Mouse (Mus musculus) layer of hippocampus, adult 9-10 months (tissue): ENCODE results near the gene Aldh6a1.

ENCODE experiments used
- DNase-seq: peaks from one replicate; pipeline ENCODE4 v3.0.0; 2022; ENCODE audit warnings: low spot score

Aldh6a1 gene

DNA sequence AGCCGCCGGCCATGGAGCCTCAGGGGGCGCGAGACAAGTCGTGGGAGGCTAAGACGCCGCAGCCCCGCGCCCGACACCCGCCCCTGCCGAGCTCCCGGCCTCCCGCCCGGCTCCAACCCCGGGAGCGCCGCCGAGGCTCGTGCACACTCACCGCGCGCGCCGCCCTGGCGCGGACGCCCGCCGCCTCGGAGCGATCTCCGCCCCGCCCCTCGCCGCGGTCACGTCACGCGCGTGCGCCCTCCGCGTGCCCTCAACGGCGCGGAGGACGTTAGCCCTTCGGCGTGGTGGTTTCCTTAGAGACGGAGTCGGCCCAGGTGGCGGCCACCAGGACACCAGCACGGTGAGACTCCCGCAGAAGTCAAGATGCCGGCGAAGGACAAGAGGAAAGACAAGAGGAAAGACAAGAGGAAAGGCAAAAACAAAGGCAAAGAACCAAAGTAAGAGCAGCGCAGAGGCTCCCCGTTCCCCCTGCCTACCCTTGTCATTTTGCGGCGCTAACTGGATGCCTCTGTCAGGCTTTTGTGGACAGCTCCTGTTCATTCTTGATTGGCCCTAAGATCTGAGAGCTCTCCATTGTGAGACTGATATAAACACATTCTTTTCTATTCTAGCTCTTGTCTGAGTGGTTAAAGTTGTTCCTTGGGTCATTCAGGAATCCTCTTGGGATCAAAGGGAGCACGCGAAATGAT, 41.8 kb downstream of the Aldh6a1 start, which contains the start of the genes Entpd5 and Bbof1:
Gene Entpd5, minus strand, starts transcription at position 211 of the 689 bp plus-strand sequence.
Gene Bbof1, plus strand, starts transcription at position 253 of the 689 bp plus-strand sequence.
- peak; percentile 58 for DNase-seq

DNA sequence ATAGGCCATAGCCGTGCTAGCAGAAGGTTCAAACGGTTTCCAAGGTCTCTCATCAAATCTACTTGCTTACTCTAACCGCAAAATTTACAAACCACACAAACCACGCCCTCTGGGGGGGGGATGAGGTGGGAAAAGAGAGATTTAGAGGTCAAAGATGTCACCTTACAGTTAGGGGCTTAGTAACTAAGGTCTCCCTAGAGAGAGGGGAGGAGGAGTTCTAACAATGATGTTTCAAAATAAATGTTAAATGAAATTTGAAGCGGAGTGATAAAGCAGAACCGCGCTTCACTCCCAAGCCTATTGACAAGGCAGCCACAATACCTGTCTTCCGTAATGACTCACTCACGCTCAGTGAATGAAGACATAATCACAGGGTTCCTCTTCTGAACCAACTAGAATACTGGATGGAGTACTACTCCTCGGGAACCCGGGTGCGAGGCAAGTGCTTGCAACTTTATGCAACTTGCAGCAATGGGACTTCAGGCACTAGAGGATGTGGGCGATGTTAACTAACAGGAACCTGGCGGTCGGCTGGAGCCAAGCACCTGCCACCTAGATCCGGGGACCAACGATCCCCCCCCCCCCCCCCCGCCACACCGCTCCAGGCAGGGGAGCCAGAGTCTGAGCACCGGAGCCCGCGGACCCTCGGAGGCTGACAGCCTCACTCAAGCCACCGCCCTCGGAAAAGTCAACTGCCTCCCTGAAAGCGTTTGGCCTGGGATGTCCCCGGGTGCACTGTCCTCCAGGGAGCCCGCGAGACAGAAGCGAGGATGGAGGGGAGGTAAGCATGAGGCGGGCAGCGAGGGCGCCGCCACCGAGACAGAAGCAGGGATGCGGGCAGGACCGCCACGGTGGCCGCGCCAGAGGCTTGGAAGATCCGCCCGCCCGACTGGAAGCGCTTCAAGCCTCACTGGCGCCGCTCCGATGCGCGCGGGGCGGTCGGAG, 42.7 kb downstream of the Aldh6a1 start:
- no peak for DNase-seq

DNA sequence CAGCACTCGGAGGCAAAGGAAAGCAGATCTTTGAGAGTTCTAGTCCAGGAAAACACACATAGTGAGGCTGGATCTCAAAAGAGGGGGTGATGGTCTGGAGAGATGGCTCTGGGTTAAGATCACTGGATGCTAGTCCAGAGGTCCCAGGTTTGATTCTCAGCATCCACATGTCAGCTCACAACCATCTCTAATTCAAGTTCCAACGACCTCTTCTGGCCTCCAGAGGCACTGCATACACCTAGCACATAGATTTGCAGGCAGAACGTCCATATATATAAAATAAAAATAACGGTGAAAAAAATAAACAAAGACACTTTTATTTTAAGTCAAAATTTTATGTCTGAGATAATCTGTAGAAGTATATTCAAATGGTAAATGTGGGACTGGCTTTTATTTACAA, 43.5 kb downstream of the Aldh6a1 start:
- no peak for DNase-seq

DNA sequence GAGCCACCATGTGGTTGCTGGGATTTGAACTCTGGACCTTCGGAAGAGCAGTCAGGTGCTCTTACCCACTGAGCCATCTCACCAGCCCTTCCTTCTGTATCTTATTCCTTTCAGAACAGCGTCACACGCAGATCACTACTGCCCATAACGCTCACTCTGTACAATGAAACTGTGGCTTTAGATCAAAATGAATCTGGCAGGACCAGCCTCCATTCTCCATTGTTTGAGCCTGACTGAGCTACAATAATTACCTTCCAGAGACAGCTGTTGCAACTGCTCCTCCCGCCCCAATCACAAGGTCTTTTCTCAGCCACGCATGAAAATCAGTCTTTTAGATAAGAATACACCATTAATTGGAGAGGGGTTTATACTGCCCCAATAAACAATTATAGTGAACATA, 46.3 kb downstream of the Aldh6a1 start:
- DNase-seq, result no peak

DNA sequence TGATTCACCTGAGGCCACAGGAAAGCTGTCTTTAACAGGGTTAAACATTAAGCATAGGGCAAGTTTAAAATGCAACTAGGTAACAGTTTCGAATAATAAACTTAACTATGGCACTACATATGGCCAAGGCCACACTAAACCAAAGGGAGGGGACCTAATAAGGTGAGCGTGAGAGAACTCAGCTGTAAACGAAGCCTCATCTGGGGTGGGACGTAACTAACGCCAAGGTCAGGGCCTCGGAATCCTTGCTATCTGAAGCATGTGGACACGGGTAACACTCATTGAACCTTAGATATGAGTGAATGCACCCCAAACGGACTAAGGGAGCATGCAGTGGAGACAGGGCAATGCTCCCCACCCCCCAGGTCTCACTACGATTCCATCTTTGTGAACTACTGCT, 47.9 kb downstream of the Aldh6a1 start:
- no peak for DNase-seq

DNA sequence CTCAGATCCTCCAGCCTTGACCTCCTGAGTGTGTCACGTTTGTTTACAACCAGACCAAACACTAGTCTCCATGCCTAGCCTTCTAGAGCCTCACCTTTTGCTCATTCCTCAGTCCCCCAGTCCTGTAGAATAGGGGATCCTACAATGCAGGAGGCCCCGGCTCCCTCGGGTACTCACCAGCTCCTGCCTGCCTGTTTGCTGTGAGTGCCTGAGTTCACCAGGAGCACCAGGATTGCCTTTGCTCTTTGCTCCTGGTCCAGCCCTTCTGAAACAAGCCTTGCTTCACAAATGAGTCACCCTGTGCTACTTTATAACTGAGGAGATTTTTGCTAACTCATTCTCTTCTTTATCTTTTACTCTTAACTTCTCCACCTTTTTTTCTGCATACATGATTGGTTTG, 50.2 kb downstream of the Aldh6a1 start:
- no peak for DNase-seq

DNA sequence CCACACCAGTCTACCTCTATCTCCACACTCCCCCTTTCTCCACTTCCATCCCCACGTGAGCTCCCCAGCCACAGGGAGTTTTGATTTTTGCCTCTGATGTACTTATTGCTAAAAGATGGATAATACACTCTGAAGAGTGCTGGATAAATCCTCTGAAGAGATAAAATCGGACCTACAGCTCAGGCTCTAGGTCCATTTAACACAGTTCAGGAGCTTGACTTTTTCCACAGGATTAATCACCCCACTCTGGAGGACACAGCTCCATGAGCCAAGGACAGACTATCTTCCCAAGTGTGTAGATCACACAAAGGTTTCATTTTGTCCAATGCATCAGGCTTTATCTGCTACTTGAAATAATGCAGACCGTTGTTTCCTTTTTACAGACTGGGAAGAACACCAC, 50.7 kb downstream of the Aldh6a1 start:
- no peak for DNase-seq

DNA sequence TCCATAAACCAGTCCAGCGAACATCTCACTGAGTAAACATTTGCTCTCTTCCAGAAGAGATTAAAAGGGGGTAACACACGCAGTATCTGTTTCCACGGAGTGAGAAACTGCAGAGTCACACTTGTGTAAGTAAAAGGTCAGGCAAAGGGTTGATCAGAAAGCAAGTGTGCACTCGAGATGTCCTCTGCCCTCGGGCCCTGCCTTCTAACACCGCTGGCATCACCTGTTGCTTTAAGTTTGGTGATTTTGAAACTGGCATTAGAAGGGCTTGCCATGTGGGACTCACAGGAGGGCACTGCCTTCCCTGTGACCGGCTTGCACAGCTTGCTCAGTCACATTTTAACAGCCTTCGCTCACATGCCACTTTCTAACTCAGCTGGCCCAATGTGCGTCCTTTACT, 51.1 kb downstream of the Aldh6a1 start:
- no peak for DNase-seq

DNA sequence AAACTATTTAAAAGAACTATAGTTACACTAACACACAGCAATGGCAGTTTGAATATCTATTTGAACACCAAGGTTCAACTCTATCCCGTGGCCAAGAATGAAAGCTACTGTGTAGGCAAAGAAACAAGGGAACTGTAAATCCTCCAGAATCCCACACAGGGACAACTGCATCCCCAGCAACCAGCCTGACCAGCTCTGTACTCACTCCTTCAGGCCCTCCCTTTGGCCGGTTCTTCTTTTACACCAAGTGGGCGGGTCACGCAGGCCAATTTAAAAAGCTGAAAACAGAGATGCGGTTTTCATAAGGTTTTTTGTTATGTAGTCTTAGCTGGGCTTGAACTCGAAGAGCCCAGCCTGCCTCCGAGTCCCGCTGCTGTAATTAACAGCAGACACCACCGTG, 51.7 kb downstream of the Aldh6a1 start:
- no peak for DNase-seq

DNA sequence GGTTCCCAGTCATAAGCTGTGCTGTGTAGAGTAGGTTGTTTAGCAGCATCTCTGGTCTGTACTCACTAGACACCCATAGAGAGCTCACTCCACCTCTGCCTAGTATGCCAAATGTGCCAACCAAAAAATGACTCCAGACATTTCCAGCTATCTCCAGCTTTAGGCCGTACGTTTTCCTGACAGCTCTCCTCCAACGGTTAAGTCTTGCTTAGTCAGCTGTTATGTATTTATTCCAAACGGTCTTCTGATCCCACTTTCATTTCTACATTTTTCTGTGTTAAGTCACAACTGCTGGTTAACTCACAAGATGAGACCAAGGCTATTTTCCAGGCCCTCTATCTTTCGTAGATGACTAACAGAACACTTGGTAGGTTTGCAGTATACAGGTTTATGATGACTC, 52.2 kb downstream of the Aldh6a1 start:
- no peak for DNase-seq

DNA sequence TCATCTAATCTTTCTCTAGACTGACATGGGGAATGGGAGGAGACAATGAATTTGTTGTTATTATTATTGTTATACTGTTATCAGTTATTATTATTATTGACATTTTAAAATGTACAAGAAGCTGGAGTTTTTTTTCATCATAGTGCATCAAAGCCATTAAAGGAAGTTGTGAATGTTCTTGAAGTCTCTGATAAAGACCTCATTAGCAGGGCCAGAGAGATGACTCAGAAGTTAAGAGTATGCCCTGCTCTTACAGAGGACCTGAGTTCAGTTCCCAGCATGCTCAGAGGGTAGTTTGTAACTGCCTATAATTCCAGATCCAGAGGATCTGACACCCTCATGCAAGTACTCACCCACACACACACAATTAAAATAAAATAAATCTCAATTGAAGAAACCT, 53.1 kb downstream of the Aldh6a1 start:
- no peak for DNase-seq

DNA sequence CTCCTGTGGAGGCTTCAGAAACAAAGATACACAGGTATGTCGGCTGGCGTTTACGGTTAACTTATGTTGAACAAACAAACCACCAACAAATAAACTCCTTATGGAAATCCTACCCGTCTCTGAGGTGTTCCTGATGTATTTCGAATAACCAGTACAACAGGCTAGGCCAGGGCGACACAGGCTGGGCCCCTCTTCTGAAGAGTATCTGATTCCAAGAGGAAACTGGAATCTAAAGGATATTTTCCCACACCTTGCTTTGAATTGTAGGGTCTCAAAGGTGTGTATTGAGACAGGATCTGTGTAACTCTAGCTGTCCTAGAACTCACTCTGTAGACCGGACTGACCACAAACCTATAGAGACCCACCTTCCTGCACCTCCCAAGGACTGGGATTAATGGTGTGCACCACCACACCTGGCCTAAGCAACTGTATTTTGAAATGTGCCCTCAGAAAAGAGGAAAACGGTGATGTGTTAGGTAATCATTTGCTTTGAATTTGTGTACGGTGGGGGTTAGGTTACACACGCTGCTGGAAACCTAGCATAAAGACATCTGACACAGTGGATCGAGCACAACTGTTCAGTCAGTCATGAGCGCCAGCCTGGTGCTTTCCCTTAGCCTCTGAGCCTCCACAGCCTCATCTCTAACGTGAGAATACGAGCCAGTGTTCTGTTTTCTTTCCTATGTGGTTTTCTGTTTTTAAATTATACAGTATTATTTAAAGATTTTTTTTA, 53.7 kb downstream of the Aldh6a1 start:
- no peak for DNase-seq

DNA sequence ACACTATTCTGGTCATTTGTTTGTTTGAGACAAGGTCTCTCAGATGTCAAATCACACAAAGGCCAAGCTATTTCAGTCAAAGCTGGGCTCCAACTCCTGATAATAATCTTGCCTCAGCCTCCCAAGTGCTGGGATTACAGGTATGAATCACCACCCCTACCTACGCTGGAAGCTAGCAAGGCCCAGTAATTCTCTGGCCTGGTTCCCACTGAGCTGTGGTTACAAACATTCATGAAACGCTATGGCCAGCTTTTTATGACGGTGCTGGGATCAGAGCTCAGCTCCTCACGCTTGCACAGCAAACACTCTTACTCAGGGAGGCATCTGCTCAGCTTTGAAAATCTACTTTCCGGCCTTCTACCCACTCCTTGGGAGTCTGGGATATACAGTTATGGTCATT, 57.0 kb downstream of the Aldh6a1 start:
- DNase-seq, result no peak

DNA sequence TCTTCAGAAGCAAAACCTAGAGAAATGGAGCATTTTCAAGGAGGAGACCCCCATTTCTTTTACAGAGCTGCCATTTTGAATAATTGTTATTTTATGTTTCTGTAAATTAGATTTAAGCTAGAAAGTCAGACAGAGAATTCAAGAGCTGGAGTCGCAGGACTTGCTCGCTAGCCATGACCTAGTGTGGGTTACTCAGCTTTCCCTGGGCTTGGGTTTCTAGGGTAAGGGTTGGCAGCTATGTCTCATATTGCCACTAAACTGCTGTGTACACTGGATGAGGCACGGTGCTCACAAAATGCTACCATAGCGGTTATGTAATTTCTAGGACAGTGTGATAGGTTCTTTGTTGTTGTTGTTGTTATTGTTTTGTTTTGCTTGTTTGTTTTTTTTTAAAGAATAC, 58.1 kb downstream of the Aldh6a1 start:
- DNase-seq, result no peak

DNA sequence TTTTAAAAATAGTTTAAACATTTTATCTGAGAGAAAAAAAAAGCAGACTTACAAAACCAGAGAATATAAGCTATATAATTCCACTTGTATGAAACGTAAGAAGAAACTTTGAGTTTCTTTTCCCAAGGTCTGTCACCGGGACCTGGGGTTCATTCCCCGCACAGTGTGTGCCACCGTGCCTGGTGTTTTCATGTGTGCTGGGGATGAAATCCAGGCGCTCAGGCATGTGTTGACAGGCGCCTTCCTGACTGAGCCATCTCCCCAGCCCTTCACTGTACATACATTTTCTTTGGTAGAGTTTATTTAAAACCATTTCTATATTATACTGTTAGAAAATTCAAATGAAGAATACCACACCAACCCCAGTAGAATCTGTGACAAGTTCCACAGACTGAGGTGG, 60.5 kb downstream of the Aldh6a1 start:
- no peak for DNase-seq

DNA sequence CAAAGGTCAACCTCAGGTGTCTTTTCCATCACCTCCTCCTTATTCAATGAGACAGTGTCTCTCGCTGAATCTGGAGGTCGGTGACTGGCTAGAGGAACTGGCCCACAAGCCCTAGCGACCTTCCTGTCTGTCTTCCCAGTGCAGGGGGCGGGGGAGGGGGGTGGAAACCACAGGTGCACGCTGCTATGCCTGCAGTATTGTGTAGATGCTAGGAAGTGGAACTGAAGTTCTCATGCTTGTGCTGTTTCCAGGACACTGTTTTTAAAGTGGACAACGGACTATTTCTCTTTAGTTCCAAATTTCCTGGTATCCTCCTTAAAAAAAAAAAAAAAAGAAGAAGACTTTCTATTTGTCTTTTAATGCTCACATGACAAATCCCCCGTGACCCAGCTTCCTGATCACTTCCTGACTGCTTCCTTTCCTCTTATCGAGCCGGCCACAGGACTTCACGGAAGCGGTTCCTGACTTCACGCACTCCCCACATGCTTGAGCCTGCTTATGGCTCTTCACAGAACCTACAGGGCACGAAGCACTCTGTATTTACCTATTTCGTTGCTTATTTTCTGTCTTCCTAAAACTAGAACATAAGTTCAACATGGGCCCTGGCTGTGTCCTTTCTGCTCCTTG, 61.9 kb downstream of the Aldh6a1 start:
- no peak for DNase-seq

DNA sequence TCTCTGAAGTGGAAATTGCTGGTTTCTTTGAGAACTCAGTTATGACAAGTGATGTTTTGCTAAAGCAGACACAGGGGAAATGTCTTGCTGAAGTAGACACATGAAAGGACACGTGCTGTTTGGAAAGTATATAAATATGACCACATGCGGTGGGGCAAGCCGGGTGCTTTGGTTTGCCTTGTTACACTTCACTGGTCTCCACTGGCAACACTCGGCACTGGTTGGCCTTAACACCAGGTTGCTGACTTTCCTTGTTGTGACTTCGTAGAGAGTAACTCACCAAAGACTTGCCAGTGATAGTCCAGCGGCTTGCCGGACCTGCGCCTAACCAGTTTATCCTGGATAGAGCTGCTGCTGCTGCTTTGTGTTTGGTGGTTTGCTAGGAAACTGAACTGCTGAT, 62.7 kb downstream of the Aldh6a1 start:
- DNase-seq, result no peak

DNA sequence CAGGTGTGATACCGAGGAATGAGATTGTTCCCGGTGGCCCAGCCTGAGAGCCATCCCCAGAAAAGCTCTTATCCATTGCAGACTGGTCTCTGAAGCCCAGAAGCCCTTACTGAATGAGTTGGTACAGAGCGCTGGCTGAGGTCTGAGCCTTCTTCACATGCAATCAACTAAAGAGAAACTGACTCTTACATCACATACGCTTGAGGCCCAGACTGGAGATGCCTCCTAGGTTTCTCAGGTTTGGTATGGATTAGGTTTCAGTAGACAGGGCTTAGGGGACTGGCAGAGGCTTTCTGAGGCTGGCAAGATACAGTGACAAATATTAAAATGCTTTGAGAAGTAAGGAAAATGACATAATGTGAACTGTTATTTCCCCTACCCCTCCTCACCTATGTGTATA, 65.4 kb downstream of the Aldh6a1 start:
- no peak for DNase-seq

DNA sequence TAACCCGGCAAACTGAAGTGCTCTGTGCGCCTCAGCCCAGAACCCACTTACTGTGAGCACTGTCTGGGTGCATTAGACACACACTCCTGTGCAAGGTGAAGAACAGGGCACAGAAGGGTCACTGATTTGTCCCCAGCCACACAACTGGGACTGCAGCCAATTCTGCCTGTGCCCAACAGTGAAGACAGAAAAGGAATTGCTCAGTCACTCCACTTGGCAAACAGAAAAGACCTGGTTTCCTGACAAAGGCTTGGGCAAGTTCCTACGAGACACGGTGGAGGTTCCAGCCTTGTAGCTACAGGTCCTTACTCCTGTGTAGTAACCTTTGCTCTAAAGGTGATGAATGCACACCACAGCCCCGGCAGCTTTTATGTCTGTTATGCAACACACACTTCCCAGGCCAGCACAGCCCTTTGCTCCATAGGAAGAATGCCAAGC, 66.1 kb downstream of the Aldh6a1 start:
- no peak for DNase-seq

DNA sequence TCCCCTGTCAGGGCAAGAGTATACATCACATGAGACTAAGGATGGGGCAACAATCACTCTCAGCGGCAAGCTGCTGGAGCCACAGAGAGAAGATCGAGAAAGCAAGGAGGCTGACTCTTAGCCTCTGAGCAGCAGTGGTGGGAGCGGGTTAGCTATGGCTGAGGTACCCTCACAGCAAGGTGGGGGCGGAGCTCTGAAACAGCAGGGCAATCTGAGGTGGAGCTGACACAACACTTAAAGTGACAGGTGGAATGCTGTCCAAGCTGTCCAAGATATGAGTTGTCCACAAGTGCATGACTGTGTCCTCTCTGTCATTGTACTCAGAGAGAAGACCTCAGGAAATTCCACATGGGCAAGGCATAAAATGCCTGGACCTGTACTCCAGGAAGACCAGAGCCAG, 68.4 kb downstream of the Aldh6a1 start:
- no peak for DNase-seq
